Mouse (Mus musculus) right cerebral cortex, postnatal 25 days (tissue): ENCODE results near the gene Fcgr4.
"Not testable (repeated sequence)": the region's sequence is repeated elsewhere in the genome, so short reads cannot be mapped to it uniquely, and the experiment has no call there.

Experiments
- DNase-seq: peaks from one replicate; pipeline ENCODE4 v3.0.0; 2022

The Fcgr4 gene

DNA sequence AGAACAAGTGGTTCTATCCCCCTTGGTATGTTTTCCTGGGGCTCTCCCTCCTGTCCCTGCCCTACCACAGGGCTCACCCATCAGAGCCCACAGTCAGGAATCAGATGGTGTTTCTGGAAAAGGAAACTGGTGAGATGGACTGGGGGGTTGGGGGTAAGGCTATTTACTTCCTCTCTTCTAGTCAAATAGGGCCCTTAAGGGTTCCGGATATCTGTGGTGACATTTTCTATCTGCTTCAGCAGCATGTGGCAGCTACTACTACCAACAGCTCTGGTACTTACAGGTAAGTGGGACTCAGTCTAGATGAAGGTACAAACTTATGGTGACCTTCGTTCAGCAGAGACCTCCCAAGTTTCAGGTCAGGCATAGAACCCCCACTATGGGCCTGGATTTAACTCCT lies at the start of gene Fcgr4:
Gene Fcgr4 (plus strand): TSS at position 184 of the 400 bp plus-strand sequence.
- no peak for DNase-seq

DNA sequence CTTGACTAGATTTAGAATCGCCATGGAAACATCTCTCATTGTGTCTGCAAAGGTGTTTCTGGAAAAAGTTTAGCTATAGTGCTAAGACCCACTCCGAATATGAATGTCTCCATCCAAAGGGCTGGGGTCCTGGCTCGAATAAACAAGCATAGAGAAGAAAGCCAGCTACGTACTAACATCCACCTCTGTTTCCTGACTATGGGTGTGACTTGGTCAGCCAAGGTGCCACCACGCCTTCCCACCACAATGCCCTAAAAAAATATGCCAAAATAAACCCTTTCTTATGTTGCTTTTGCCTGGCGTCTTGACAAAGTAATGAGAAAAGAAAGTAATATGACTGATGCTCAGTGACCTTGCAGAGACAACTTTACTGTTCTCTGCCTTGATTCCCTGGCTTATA lies 46.2 kb upstream of the Fcgr4 start:
- no peak for DNase-seq

DNA sequence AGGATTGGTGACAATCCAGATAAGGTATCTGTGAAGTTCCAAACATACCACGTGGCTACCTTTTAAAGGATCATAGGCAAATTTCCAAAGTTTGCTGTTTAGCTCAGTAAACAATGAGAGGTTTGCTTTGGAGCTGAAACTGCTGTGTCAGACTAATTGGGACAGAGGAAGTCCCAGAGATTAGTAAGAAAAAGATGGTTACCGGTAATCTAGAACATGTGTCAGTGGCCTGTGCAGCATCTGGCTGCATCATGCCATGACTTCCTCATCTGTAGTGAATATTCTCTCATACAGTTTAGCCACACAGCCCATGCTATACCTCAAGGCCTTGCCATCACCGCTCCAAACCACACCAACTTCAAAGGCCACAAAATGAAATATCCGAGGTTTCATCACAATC lies 45.8 kb upstream of the Fcgr4 start:
- no peak for DNase-seq

DNA sequence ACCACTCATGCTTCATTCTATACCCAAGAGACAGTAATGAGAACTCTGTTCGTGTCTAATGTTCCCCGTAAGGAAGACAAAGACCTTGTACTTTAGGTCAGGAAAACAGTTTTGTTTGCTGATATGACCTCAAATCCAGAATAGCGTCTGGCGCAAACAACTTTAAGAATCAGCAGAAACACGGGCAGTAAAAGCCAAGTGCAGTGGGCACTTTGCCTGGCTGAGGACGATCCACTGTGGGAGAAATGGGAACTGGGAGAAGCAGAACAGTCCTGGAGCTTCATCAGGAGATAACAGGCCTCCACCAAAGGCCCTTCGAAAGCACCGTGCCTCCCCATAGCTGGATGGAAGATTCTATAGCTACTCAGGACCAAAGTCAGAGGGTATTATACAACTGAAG lies 44.5 kb upstream of the Fcgr4 start:
- DNase-seq = no peak

DNA sequence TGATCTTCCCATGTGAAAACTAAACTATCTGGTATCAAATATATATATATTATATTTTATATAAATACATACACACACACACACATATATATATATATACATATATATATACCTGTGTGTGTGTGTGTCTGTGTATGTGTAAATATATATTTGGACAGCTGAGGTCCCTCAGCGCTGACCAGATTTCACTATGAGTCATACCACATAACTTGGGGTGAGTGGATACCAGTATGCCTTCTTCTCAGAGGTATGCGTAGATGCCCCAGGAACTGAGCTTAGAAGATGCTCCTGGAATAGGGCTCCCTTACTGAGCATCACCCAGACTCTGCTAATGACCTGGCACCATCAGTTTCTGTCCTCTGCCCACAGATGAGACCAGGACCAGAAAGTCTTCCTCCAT lies 44.0 kb upstream of the Fcgr4 start:
- DNase-seq = no peak

DNA sequence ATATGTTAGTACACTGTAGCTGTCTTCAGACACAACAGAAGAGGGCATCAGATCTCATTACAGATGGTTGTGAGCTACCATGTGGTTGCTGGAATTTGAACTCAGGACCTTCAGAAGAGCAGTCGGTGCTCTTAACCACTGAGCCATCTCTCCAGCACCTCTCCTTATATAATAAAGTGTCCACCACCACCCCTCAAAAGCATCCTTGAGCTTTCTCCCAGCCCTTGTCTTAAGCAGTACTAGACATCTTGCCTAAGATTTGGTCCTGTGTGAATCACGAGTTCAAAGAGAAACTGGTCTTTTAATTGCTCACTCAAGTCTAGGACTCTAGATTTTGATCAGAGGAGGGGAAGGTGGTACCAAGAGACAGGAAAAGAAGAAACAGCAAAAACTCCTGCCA lies 43.4 kb upstream of the Fcgr4 start:
- not testable (repeated sequence) for DNase-seq

DNA sequence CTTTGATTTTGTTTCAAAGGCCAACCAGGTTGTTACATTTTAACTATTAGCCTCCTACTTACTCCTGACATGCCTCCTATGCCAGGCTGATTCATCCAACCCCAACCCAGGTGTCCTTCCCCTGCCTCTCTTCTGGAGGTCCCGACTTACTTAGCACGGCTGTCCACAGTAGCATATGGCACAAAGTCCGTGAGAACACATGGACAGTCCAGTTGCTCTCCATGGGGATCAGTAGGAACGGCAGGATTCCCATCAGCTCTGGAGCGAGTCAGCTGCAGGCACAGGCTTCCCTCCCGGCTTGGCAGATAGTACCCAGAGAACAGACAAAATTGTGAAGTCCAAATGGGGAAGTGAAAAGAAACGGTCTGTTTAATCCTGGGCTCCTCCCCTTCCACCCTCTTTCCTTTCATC lies 43.0 kb upstream of the Fcgr4 start:
- no peak for DNase-seq

DNA sequence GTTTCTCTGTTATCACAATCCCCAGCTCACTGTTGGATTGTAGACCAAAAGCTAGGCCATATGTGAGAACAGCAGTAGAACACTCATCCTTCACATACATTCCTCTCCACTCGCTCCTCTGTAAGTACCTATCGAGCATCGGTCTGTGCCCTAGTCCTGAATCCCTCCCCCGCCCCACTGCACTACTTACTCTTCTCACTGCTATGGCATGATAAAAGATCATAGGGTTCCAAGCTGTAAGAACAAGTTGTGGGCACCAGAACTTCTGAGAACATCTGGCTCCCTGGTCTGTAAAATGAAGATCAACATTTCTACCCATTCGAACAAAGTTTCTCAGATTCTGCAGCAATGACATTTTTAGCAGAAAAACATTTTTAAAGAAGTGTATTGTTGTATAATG lies 42.3 kb upstream of the Fcgr4 start, which contains the start of gene Fcgr2b:
Gene Fcgr2b (minus strand): TSS at position 101 of the 400 bp plus-strand sequence.
- DNase-seq = no peak

DNA sequence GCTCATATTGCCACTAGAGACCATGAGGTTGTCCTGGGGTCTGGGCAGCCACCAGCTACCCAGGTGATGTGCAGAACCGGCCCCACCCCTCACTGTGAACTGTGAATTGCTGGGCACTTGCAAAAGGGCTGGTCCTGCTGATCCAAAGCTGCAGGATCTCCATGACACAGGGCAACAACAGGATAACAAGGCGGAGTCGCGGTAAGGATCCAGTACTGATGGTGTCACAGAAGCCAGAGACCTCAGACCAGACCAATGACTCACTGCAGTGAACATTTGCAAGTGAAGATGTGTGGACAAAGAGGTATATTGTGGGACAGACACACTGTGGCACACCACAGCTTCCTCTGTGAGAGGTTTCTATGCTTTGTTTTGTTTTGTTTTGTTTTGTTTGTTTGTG lies 40.1 kb upstream of the Fcgr4 start:
- no peak for DNase-seq

DNA sequence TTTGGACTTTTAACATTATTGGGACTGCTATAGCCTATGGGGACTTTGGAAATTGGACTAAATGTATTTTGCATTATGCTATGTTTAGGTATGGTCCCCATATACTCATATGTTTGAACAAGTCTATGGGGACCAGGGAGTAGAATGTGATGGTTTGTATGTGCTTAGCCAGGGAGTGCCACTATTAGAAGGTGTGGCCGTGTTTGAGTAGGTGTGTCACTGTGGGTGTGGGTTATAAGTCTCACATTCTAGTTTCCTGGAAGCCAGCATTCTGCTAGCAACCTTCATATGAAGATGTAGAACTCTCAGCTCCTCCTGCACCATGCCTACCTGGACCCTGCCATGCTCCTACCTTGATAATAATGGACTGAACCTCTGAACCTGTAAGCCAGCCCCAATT lies 37.0 kb upstream of the Fcgr4 start:
- DNase-seq = not testable (repeated sequence)

DNA sequence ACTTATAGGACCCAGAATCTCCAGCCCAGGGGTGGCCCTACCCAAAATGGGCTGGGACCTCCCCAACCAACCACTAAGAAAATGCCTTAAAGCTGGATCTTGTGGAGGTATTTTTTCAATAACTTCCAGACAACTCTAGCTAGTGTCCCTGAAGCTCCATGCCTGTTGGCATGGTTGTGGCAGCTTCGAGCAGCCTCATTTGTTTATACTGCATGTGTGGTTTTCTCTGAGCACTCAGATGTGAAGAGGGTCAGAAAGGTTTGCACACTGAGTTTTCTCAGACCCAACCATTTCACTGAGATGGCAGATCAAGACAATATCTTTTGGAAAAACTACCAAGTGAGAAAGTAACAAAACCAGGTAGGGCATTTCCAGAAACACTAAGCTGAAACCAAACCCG lies 36.4 kb upstream of the Fcgr4 start:
- no peak for DNase-seq

DNA sequence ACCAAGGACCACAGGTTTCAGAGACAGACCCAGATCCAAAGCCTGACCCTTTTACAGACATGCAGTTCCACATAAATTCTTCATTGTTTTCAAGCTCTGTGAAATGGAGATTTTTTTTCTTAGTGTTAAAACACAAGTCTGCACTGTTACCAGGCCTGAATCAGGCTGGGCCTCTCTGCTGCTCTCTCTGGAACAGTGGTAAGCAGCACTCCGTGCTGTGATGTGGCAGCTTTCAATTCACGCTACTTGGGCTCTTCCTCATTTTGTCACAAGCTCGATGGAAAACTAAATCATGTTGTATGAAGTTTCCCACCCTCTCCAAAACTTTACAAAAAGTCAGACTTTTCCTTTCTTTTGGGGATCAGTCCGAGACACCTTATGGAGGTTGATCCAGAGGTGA lies 35.7 kb upstream of the Fcgr4 start:
- no peak for DNase-seq

DNA sequence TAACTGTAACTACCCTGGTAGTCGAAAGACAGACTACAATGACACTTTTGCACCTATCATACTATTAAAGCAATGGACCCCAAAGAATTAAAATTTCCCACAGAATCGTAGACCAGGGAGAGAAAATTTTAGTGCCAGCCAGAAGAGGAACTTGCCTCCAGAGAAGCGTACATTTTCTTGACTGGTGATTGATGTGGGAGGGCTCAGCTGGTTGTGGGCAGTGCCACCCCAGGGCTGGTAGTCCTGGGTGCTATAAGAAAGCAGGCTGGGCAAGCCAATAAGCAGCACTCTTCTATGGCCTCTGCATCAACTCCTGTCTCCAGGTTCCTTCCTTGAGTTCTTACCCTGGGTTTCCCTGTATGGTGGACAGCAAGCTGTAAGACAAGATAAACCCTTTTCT lies 33.6 kb upstream of the Fcgr4 start:
- DNase-seq = no peak

DNA sequence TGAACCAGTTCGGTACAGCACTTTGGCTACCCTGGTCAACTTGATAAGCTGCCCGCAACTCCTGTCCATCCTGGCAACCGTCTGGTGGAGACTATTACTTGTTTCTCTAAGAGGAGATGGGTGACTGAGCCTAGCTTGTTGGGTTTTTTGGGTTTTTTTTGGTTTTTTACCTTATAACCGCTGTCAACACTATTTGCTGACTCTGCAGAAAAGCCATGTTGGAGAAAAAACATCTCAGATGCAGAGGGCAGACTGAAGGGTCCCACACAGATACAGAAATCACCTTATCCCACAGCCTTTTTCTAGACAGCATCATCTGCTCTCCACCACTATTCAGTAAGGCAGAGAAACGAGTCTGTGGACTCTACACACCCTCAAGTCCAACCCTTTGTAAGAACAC lies 32.9 kb upstream of the Fcgr4 start:
- no peak for DNase-seq

DNA sequence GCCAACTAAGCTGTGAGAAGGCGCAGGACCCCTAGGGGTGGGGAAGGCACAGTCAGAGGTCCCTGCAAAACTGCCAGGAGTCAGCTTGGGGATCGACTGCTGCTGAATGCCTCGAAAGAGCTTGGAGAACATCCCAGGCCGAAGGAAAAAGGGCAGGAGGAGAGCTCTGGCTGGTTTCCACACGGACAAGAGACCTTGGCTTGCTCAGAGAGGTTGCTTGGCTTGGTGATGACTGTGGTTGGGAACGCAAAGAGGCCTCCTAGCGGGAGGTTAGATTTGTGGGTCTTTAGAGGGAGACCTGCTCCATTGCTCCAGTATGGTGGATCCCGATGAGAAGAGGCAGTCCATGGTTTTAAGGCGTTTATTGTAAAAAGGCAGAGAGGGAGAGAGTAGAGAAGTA lies 29.1 kb upstream of the Fcgr4 start:
- DNase-seq = no peak

DNA sequence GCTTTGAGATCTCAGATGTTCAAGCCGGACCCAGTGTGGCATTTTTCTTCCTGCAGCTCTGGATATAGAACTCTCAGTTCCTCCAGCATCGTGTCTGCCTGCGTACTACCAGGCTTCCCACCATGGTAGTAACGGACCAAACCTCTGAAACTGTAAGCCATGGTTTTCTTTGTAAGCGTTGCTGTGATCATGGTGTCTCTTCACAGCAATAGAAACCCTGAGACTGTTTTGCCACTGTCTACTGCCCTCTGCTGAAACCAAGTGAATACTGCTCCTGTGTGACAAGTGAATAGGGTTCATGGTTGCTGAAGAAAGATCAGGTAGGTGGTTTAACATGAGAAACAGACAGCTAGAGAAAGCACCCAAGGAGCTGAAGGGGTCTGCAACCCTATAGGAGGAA lies 26.2 kb upstream of the Fcgr4 start:
- DNase-seq = peak; percentile 6

DNA sequence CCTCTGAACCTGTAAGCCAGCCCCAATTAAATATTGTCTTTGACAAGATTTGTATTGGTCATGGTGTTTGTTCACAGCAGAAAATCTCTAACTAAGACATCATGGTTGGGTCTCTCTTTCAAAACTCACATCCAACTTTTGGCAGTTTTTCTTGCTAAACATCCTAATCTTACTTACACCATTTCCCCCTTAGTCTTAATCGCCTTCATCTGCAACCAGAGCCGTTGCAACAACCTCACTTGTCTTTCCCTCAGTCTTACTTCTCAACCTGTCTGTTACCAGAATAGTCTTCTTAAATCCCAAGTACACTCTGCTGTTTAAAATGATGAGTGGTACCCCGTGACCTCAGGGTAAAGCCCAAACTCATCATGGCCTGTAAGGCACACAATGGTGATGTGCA lies 22.7 kb upstream of the Fcgr4 start:
- DNase-seq = no peak

DNA sequence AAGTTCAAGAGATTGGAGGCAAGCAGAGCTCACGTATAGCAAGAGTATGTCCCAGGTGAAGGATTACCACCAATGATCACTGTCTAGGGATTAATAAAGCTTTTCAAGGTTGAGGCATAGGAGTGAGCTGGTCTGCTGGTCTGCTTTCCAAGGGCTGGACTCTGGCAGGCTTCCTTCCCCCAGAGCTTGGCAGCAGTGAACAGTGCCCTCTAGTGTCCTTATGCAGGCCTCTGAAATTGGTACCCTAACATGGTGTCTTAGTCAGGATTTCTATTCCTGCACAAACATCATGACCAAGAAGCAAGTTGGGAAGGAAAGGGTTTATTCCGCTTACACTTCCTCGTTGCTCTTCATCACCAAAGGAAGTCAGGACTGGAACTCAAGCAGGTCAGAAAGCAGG lies 22.0 kb upstream of the Fcgr4 start:
- peak; percentile 49 for DNase-seq

DNA sequence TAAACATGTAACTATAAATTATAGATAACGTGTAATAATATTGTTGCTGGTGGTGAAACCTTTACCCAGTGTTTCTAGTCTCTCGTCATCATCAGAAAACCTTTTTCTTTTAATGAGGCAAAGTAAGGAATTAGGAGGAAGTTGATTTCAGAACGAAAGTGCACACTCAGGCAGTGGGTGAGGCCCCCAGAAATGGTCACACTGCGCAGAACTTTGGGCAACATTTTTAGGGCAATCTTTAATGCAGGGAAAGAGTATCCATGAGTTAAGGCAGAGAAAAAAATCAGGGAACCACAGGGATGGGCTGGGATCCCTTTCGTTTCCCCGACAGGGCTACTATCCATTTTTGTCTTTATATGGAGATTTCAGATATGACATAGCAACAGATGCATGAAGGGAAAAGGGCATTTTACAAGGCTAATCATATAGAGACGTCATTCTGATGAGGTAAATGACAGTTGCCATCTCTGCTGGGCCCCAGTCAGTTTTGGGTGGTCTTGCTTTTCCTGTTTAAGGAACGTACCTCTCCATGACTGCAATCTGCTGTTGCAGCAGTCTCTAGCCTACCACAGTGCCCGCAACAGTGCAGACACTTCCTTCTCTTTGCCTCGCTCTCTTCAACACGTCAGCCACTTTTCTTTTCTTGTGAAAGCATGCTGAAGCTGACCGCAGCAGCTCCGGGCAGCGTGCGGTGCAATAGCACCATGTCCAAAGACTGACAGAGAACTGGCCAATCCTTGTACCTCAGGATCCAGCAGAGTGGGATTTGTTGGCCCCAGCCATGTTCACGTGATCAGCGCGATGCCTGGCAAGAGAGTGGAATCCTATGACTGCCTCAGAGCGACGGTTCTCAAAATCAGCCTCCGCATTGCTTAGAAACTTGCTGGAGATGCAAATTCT lies 20.7 kb upstream of the Fcgr4 start:
- DNase-seq = peak; percentile 67

DNA sequence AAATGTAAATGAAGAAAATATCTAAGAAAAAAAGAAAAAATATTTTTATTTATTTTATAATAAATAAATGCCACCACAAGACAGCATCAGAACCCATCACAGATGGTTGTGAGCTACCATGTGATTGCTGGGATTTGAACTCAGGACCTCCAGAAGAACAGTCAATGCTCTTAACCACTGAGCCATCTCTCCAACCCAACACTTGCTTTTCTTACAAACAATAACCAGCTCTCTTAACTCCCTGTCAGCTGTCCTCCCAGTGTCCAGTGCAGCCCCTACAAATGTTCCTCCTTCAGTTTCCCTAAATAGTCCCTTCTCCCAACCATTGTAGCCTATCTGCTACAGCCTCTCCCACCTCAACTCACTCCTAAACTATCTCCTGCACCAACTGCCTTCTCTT lies 18.9 kb upstream of the Fcgr4 start:
- no peak for DNase-seq

DNA sequence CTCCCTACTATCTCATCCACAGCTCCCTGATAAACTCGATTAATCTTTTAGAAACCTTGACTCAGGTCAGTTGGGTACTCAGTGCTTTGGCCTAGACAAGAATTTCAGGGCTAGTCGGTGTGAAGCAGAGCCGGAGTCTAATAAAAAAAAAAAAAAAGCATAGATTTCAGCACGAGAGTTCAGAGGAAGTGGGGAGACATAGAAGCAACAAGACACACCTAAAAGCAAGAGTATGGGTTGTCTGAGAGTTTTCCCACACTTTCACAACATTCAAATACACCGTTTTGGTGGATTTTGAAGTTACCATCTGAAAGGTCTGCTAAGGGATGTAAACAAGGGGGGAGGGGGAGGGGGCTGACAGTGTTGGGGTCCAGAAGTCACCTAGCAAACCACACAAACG lies 13.6 kb upstream of the Fcgr4 start:
- DNase-seq = no peak

DNA sequence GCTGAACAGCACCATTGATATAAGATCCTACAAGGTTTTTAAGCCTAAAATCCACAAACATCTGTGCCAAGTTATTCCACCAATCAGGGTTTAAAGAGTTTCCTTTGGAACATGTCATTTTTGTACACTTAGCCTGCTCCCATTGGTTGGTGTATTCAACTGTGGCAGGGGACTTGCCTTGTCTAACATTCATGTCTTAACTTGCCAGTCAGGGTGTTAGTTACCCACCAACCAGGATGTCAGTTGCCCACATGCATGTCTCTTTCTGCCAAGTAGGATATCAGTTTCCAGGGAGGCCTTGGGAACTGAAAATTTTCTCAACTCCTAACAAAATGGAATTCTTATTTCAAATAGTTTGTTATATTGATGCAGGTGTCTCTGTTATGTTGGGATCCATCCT lies 13.1 kb upstream of the Fcgr4 start:
- DNase-seq = no peak

DNA sequence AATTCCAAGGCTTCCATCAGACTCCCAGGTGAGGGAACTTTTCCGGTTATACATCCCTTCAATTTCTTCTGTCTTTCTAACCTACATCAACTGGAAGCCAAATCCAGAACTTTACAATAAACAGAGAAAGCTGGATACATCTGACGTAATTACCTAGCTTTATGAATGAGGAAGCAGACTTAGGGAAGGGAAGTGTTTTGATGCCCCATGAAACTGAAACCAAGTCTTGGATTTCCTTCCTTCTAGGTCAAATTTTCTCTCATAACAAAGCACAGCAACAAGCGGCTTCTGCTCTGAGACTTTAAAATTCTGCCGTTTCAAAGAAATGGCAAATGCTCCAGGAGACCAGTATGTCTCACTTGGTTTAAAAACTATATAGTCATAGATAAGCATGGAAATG lies 12.4 kb upstream of the Fcgr4 start:
- DNase-seq = no peak

DNA sequence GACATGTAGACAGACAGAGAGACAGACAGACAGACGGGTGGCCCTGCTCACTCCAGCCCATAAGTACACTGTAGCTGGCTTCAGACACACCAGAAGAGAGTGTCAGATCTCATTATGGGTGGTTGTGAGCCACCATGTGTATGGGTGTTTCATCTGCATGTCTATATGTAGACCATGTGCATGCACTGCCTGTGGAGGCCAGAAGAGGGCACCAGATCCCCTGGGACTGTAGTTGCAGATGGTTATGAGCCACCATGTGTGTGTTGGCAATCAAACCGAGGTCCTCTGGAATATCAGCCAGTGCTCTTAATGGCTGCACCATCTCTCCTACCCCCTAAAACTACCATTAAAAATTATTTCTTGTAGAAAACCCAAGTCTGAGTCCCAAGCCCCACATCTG lies 11.8 kb upstream of the Fcgr4 start:
- no peak for DNase-seq

DNA sequence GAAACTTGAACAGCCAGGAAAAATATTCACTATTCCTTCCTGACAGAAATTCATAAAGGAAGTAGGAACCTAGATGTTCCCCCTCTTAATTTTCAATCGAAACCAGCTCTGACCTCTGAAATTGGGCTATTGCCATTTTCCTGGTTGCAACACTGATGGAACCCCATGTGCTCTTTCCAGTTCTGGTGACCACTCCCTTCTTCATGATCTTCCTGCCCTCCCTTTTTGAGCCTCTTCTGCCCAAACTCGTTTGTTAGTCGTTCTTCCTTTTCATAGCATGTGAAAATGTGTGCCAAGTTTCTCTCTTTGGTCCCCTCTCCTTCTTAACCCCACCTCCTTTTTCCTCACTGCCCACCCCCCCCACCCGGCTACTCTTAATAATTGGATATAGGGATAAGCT lies 7.0 kb upstream of the Fcgr4 start:
- DNase-seq = no peak
